Mouse (Mus musculus) testis, postnatal 14 days (tissue): Measurements from ENCODE around the gene Gsta4.
"Not testable (repeated sequence)": the region's sequence is repeated elsewhere in the genome, so short reads cannot be mapped to it uniquely, and the experiment has no call there.

ENCODE experiments used
- DNase-seq: peaks from one replicate; pipeline ENCODE4 v3.0.0; 2021; ENCODE audit warnings: low spot score

Gene Gsta4

GRCm38 (mm10) chr9:78233121-78233695 is 50.6 kb downstream of the Gsta4 start:
- DNase-seq: not testable (repeated sequence)

GRCm38 (mm10) chr9:78255683-78256470 is 73.3 kb downstream of the Gsta4 start:
- DNase-seq: not testable (repeated sequence)

GRCm38 (mm10) chr9:78256914-78257313 is 74.3 kb downstream of the Gsta4 start, which contains the start of gene Gm3776:
Gene Gm3776 (plus strand): TSS chr9:78257129.
- DNase-seq: not testable (repeated sequence)
